Mouse (Mus musculus) MEL (cell line): ENCODE results near the gene Ccdc120. TPM values are rescaled to one million over a fixed set of nuclear protein-coding genes. Genes with fewer than 3 reads are reported as not detected.

Experiments
- DNase-seq: peaks from one replicate; pipeline ENCODE4 v3.0.0; 2011; ENCODE audit warnings: low read depth, low spot score
- H3K27ac ChIP-seq: 2 replicates; pipeline ENCODE4 v1.5.1; 2012; ENCODE audit warnings: low read depth, mild to moderate bottlenecking, control low read depth, low read length, moderate library complexity; ENCODE audit not compliant: control insufficient read depth
- H3K27me3 ChIP-seq, 2 experiments: fragments of 150-350 bp in 1 of 2; sonication (generic) in 1 of 2; 2 replicates each; pipeline ENCODE4 v1.6.1; 2012; ENCODE audit warnings: low read length in 2 of 2, mild to moderate bottlenecking in 2 of 2, improper control_type of control experiment in 1 of 2, moderate library complexity in 1 of 2; ENCODE audit not compliant: insufficient read depth in 2 of 2, control insufficient read depth in 1 of 2
- H3K36me3 ChIP-seq, 2 experiments: 2 replicates each; pipeline ENCODE4 v1.6.1; 2012 to 2014; ENCODE audit warnings: low read length in 2 of 2, improper control_type of control experiment in 1 of 2, inconsistent platforms in 1 of 2, mild to moderate bottlenecking in 1 of 2; ENCODE audit not compliant: insufficient read depth in 2 of 2, control insufficient read depth in 1 of 2
- H3K4me1 ChIP-seq, 2 experiments: fragments of 150-350 bp in 1 of 2; sonication (generic) in 1 of 2; 2 replicates each; pipeline ENCODE4 v1.6.1; 2012; ENCODE audit warnings: low read length in 2 of 2, improper control_type of control experiment in 1 of 2, mild to moderate bottlenecking in 1 of 2; ENCODE audit not compliant: insufficient read depth in 2 of 2, control insufficient read depth in 1 of 2
- H3K4me3 ChIP-seq, 2 experiments: fragments of 150-350 bp in 1 of 2; sonication (generic) in 1 of 2; 2 replicates each; pipeline ENCODE4 v1.5.1; 2012; ENCODE audit warnings: low read depth in 2 of 2, low read length in 2 of 2, mild to moderate bottlenecking in 2 of 2, moderate library complexity in 2 of 2, control low read depth in 1 of 2, improper control_type of control experiment in 1 of 2; ENCODE audit not compliant: control insufficient read depth in 1 of 2, insufficient read depth in 1 of 2
- H3K79me2 ChIP-seq: 2 replicates; pipeline ENCODE4 v1.6.1; 2012; ENCODE audit warnings: mild to moderate bottlenecking, low read length, moderate library complexity; ENCODE audit not compliant: control insufficient read depth, poor library complexity, insufficient read depth
- H3K9ac ChIP-seq: 2 replicates; pipeline ENCODE4 v1.6.1; 2012; ENCODE audit warnings: low read depth, mild to moderate bottlenecking, control low read depth, low read length, moderate library complexity; ENCODE audit not compliant: control insufficient read depth, poor library complexity, severe bottlenecking
- H3K9me3 ChIP-seq: fragments of 150-350 bp; sonication (generic); replicated peaks from 2 replicates; pipeline ENCODE4 v1.6.1; 2012; ENCODE audit warnings: mild to moderate bottlenecking, low read length, improper control_type of control experiment, moderate library complexity; ENCODE audit not compliant: insufficient read depth
- BHLHE40 ChIP-seq: IDR thresholded peaks from 2 replicates; pipeline ENCODE4 v1.6.1; 2012; ENCODE audit warnings: low read depth, mild to moderate bottlenecking, inconsistent platforms, low read length, improper control_type of control experiment, borderline replicate concordance
- CHD2 ChIP-seq: IDR thresholded peaks from 2 replicates; pipeline ENCODE4 v1.6.1; 2011; ENCODE audit warnings: low read length, improper control_type of control experiment
- CTCF ChIP-seq, 3 experiments: IDR thresholded peaks in 2 of 3; conservative IDR thresholded peaks in 1 of 3; 2 replicates each; pipeline ENCODE4 v1.5.1; 2011 to 2012; ENCODE audit warnings: low read length in 3 of 3, low read depth in 2 of 3, mild to moderate bottlenecking in 2 of 3, improper control_type of control experiment in 1 of 3, inconsistent platforms in 1 of 3, mixed read lengths in 1 of 3, moderate library complexity in 1 of 3; ENCODE audit not compliant: control insufficient read depth in 1 of 3, insufficient read depth in 1 of 3, poor library complexity in 1 of 3, severe bottlenecking in 1 of 3
- E2F4 ChIP-seq: IDR thresholded peaks from 2 replicates; pipeline ENCODE4 v1.6.1; 2011; ENCODE audit warnings: low read depth, low read length, improper control_type of control experiment, borderline replicate concordance
- ELF1 ChIP-seq: IDR thresholded peaks from 2 replicates; pipeline ENCODE4 v1.6.1; 2014; ENCODE audit warnings: low read depth, mild to moderate bottlenecking, inconsistent platforms, low read length, improper control_type of control experiment, moderate library complexity
- EP300 ChIP-seq, 2 experiments: IDR thresholded peaks; 2 replicates each; pipeline ENCODE4 v1.6.1; 2011; ENCODE audit warnings: improper control_type of control experiment in 2 of 2, low read length in 2 of 2, low read depth in 1 of 2, mild to moderate bottlenecking in 1 of 2
- ETS1 ChIP-seq: IDR thresholded peaks from 2 replicates; pipeline ENCODE4 v1.6.1; 2012; ENCODE audit warnings: low read depth, mild to moderate bottlenecking, inconsistent platforms, low read length, improper control_type of control experiment, moderate library complexity
- GABPA ChIP-seq: IDR thresholded peaks from 2 replicates; pipeline ENCODE4 v1.6.1; 2012; ENCODE audit warnings: low read depth, mild to moderate bottlenecking, inconsistent platforms, low read length, improper control_type of control experiment, moderate library complexity
- GATA1 ChIP-seq: IDR thresholded peaks from 2 replicates; pipeline ENCODE4 v1.6.1; 2011; ENCODE audit warnings: low read depth, low read length, improper control_type of control experiment
- HCFC1 ChIP-seq: IDR thresholded peaks from 2 replicates; pipeline ENCODE4 v1.6.1; 2012; ENCODE audit warnings: low read depth, mild to moderate bottlenecking, inconsistent platforms, low read length, improper control_type of control experiment, moderate library complexity
- KAT2A ChIP-seq: conservative IDR thresholded peaks from 2 replicates; pipeline ENCODE4 v1.6.1; 2012; ENCODE audit warnings: low read depth, low read length, improper control_type of control experiment, inconsistent platforms
- MAFK ChIP-seq: IDR thresholded peaks from 2 replicates; pipeline ENCODE4 v1.6.1; 2011; ENCODE audit warnings: low read depth, mild to moderate bottlenecking, low read length, improper control_type of control experiment, borderline replicate concordance
- MYB ChIP-seq: IDR thresholded peaks from 2 replicates; pipeline ENCODE4 v1.6.1; 2011; ENCODE audit warnings: mild to moderate bottlenecking, low read depth, low read length, improper control_type of control experiment
- MYC ChIP-seq: IDR thresholded peaks from 2 replicates; pipeline ENCODE4 v1.6.1; 2011; ENCODE audit warnings: low read depth, mild to moderate bottlenecking, low read length, improper control_type of control experiment, moderate library complexity
- POLR2AphosphoS2 ChIP-seq: IDR thresholded peaks from 2 replicates; pipeline ENCODE4 v1.6.1; 2011; ENCODE audit warnings: low read length, improper control_type of control experiment
- RCOR1 ChIP-seq: IDR thresholded peaks from 2 replicates; pipeline ENCODE4 v1.6.1; 2012; ENCODE audit warnings: low read depth, mild to moderate bottlenecking, inconsistent platforms, low read length, improper control_type of control experiment
- SMC3 ChIP-seq: IDR thresholded peaks from 2 replicates; pipeline ENCODE4 v1.6.1; 2011; ENCODE audit warnings: low read depth, low read length, improper control_type of control experiment
- TAL1 ChIP-seq: IDR thresholded peaks from 2 replicates; pipeline ENCODE4 v1.6.1; 2012; ENCODE audit warnings: mild to moderate bottlenecking, inconsistent platforms, low read length, moderate library complexity, mixed read lengths
- TBP ChIP-seq: IDR thresholded peaks from 2 replicates; pipeline ENCODE4 v1.8.0; 2011; ENCODE audit warnings: low read depth, low read length, improper control_type of control experiment
- UBTF ChIP-seq: IDR thresholded peaks from 2 replicates; pipeline ENCODE4 v1.6.1; 2012; ENCODE audit warnings: low read depth, mild to moderate bottlenecking, inconsistent platforms, low read length, improper control_type of control experiment, moderate library complexity, borderline replicate concordance; ENCODE audit not compliant: insufficient read depth
- ZC3H11A ChIP-seq: IDR thresholded peaks from 2 replicates; pipeline ENCODE4 v1.6.1; 2012; ENCODE audit warnings: low read depth, mild to moderate bottlenecking, inconsistent platforms, low read length, improper control_type of control experiment
- ZKSCAN1 ChIP-seq: IDR thresholded peaks from 2 replicates; pipeline ENCODE4 v1.6.1; 2012; ENCODE audit warnings: low read depth, mild to moderate bottlenecking, inconsistent platforms, low read length, improper control_type of control experiment, moderate library complexity
- ZMIZ1 ChIP-seq: IDR thresholded peaks from 2 replicates; pipeline ENCODE4 v1.6.1; 2012; ENCODE audit warnings: low read depth, mild to moderate bottlenecking, inconsistent platforms, low read length, improper control_type of control experiment, moderate library complexity
- ZNF384 ChIP-seq: IDR thresholded peaks from 2 replicates; pipeline ENCODE4 v1.6.1; 2012; ENCODE audit warnings: low read depth, mild to moderate bottlenecking, inconsistent platforms, low read length, improper control_type of control experiment
- polyA plus RNA-seq, 2 experiments: library from polyadenylated mRNA; stranded (reverse) in 1 of 2; unstranded in 1 of 2; fragments of >175 nt in 1 of 2; fragments of >200 nt in 1 of 2; gene quantifications; 2 replicates each; pipeline versions ENCODE4 v1.2.1 to v1.2.4; 2012; ENCODE audit warnings: low replicate concordance in 2 of 2, low read depth in 1 of 2; ENCODE audit not compliant: insufficient read length in 2 of 2, insufficient read depth in 1 of 2, missing spikeins in 1 of 2
- total RNA-seq: library from RNA; depleted of rRNA; stranded (reverse); fragments of 300-350 nt; gene quantifications from 2 replicates; pipeline ENCODE4 v1.2.3, GENCODE M21; 2012

Ccdc120 gene
- total and polyA plus RNA-seq, 3 experiments = 3.9 to 12.2 TPM; not detected in 1

GRCm38 (mm10) chrX:7722691-7723090 is 28.0 kb downstream of the Ccdc120 start:
- Histone ChIP-seq H3K79me2 (peaks cover 6% of the 10 kb centered on the region), H3K27me3 (no peaks in the 10 kb centered on the region), H3K4me1 (peaks cover under 1 to 10% of the 10 kb centered on the region in 2 experiments; a peak in 3 of 4 replicates), H3K36me3 (no peaks in the 10 kb centered on the region), H3K4me3 (peak overlapping the region; percentile 79 to 86), H3K9me3 (no peaks in the 10 kb centered on the region), H3K9ac (peak overlapping the region; percentile 90), H3K27ac (no peak overlapping the region)
- DNase-seq = peak; percentile 39
- TF ChIP-seq CHD2 = no peak
- no peak for TF ChIP-seq TBP
- TF ChIP-seq ZKSCAN1 = no peak
- TF ChIP-seq MYC = no peak
- peak; percentile 60; the same call in 1 of the 2 replicates for TF ChIP-seq ZNF384

- H3K27me3 ChIP-seq = no peaks in the 10 kb centered on the region
- H3K9me3 ChIP-seq = no peaks in the 10 kb centered on the region
- peak overlapping the region; percentile 90 for H3K9ac ChIP-seq
- no peaks in the 10 kb centered on the region for H3K36me3 ChIP-seq
- no peak for TF ChIP-seq GATA1
- no peak for TF ChIP-seq TAL1
- no peak for TF ChIP-seq MYC
- TF ChIP-seq ZMIZ1 = no peak
- no peak for TF ChIP-seq RCOR1
- no peak for TF ChIP-seq GABPA
- no peak for TF ChIP-seq KAT2A
- TF ChIP-seq ZKSCAN1 = no peak
- H3K4me3 ChIP-seq = peak overlapping the region; percentile 79 to 86
- 0 out of 2 replicates have a peak overlapping the region, but pooled peaks have one; percentile 8 for H3K27ac ChIP-seq
- DNase-seq = no peak
- peaks cover 6% of the 10 kb centered on the region for H3K79me2 ChIP-seq
- peaks cover 0 to 6% of the 10 kb centered on the region in 2 experiments; a peak in 2 of 4 replicates for H3K4me1 ChIP-seq
These were observed 28.5 kb downstream of the Ccdc120 start for GRCm38 (mm10) chrX:7722282-7722611.

GRCm38 (mm10) chrX:7721514-7722281 is 29.0 kb downstream of the Ccdc120 start, which contains the start of gene Gm45208:
TSS of gene Gm45208 (plus strand) at chrX:7722245.
- Histone ChIP-seq H3K9ac (peak within 1 kb of the TSS; percentile 90), H3K79me2 (peaks cover 6% of the 10 kb centered on the region), H3K9me3 (no peaks in the 10 kb centered on the region), H3K27ac (peak within 1 kb of the TSS; percentile 92), H3K4me3 (peak within 1 kb of the TSS; percentile 79 to 86), H3K36me3 (no peaks in the 10 kb centered on the region), H3K27me3 (no peaks in the 10 kb centered on the region), H3K4me1 (peaks cover 0 to 6% of the 10 kb centered on the region in 2 experiments; a peak in 2 of 4 replicates)
- peak; percentile 94 for DNase-seq
- TF ChIP-seq ZMIZ1 (no peak), UBTF (no peak), MYB (no peak), ZC3H11A (no peak), BHLHE40 (no peak), POLR2AphosphoS2 (peak; percentile 42; the same call in 1 of the 2 replicates), CTCF (IDR thresholded peaks at IDR 0.05 in 2 of 3, conservative IDR thresholded peaks at IDR 0.05 in 1 of 3; ENCODE audit: control insufficient read depth in 1 of 3, insufficient read depth in 1 of 3, low read depth in 2 of 3, low read length in 3 of 3, poor library complexity in 1 of 3, severe bottlenecking in 1 of 3) (no peak), ELF1 (peak; percentile 69), E2F4 (no peak), HCFC1 (peak; percentile 92), ETS1 (no peak), MAFK (no peak), MYC (peak; percentile 59; the same call in 1 of the 2 replicates), SMC3 (no peak), TAL1 (no peak), EP300 (IDR thresholded peaks at IDR 0.05; ENCODE audit: low read depth in 1 of 2, low read length in 2 of 2) (0 out of 4 replicates have a peak, but pooled peaks of 1 of the 2 experiments have one; percentile 3), ZKSCAN1 (no peak), GABPA (no peak; the same call in 1 of the 2 replicates)
